Mouse (Mus musculus): Measurements from ENCODE around the gene Arrb1.

Gene Arrb1

GRCm38 (mm10) chr7:99582306-99582705 is 47.0 kb downstream of the Arrb1 start:
- DNase-seq = no peak

GRCm38 (mm10) chr7:99582867-99583266 is 47.6 kb downstream of the Arrb1 start:
- no peak for DNase-seq

DNA sequence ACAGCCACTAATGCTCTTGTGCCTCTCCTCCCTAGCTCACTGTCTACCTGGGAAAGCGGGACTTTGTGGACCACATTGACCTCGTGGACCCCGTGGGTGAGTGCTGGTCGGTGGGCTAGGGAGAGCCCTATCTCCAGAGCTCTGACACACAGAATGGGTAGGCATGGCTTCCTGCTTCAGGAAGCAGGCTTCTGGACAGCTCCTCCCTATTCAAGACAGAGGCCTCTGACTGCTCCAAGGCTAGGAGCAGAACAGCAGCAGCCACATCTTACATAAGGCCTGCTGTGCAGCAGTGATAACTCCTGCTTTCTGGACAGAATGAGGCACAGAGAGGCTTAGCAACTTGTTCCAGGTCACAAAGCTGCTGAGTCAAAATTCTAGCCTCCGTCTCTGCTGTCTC is 48.4 kb downstream of the Arrb1 start:
- no peak for DNase-seq

DNA sequence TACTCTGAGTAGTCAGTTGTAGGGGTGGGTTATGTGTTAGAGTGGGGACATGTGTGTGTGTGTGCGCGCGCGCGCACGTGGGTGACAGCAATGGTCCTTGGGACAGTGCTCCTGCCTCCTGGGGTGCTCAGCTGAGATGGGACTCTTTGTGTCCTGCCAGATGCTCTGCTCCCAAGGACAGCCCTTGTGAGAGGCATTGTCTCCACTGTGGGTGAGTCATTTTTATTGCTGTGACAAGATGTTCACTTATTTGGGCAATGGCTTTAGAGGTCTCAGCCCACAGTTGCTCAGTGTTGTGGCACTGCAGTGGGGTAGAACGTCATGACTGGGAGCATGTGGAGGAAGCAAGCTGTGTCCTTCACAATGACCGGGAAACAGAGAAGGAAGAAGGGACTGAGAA is 50.7 kb downstream of the Arrb1 start:
- no peak for DNase-seq

- peak; percentile 83 for DNase-seq
These were observed 54.8 kb downstream of the Arrb1 start for GRCm38 (mm10) chr7:99590064-99590463.

DNA sequence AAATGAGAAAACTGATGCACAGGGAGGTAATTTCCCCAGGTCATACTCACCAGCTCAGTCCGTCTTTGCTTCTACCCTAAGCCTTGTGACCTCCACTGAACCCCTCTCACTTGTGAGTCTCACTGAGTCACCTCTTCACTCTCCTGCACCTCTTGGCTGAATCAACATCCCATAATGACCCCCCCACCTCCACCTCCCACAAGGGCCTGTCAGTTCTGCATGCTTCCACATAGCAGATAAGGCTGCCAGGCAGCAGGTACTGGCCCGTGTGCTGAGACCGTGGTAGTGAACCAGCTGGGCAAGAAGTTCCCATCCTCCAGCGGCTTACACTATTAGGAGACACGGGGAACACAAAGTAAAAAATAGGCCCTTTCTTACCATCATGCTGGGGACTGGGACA is 55.4 kb downstream of the Arrb1 start:
- no peak for DNase-seq

GRCm38 (mm10) chr7:99592669-99593068 is 57.4 kb downstream of the Arrb1 start:
- no peak for DNase-seq

DNA sequence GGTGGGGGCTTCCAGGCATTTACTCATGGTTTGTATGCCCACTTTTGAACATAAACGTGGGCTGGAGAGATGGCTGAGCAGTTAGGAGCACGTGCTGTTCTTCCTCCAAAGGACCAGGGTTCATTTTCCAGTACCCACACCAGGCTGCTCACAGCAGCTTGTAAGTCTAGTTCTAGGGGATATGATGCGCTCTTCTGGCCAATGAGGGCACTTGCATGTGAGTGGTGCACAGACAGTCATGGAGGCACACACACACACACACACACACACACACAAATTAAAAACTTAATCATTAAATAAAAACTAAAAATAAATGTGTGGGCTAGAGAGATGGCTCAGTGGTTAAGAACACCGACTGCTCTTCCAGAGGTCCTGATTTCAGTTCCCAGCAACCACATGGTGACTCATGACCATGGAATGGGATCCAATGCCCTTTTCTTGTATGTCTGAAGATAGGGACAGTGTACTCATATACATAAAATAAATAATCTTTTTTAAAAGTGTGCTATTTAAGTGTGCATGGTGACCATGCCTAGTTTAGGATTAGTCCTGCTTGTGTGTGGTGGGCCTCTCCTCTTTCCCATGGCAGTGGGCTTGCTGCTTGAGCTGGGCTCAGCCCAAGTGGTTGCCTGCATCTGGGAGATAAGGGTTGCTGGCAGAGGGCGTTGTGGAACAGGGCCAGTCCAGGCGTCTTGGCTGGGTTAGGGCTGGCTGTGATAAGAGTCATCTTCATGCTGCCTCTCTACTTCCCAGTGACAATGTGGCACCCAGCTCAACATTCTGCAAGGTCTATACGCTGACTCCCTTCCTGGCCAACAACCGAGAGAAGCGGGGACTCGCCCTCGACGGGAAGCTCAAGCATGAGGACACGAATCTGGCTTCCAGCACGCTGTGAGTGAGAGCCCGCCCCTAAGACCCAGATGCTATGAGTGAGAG is 58.9 kb downstream of the Arrb1 start:
- DNase-seq = no peak

DNA sequence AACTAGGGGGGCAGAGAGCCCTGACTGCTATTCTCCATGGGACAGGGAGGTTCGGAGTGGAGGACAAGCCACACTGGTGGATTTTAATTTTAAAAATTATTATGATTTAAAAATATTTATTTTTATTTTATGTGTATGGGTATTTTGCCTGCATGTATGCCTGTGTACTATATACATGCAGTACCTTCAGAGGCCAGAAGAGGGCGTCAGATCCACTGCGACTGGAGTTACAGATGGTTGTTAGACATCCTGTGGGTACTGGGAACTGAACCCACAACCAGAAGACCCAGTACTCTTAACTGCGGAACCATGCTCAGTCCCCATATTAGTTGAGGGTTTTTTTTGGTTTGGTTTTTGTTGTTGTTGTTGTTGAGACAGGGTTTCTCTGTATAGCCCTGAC is 63.5 kb downstream of the Arrb1 start:
- DNase-seq = no peak

- peak; percentile 56 for DNase-seq
These were observed 68.8 kb downstream of the Arrb1 start for GRCm38 (mm10) chr7:99603875-99604662.

DNA sequence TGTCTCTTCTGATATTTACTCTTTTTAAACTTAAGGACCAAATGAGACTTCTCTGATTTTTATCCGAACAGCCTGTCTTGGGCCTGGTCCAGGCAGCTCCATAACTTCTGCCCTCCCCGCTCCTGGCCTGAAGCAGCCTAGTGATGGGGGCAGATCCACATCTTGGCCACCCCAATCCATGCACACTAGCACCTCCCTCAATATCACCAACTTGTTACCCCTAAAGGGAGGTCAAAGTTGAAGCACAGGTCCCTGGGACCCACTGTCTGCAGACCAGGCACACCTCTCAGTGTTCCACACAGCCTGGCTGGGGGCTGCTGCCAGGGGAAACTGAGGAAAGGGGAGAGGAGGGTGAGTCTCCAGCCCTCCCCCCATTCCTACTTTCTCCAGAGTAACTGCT is 69.8 kb downstream of the Arrb1 start:
- DNase-seq = no peak

GRCm38 (mm10) chr7:99606303-99606702 is 71.0 kb downstream of the Arrb1 start:
- DNase-seq = no peak

- no peak for DNase-seq
These were observed 71.5 kb downstream of the Arrb1 start for GRCm38 (mm10) chr7:99606766-99607165.

DNA sequence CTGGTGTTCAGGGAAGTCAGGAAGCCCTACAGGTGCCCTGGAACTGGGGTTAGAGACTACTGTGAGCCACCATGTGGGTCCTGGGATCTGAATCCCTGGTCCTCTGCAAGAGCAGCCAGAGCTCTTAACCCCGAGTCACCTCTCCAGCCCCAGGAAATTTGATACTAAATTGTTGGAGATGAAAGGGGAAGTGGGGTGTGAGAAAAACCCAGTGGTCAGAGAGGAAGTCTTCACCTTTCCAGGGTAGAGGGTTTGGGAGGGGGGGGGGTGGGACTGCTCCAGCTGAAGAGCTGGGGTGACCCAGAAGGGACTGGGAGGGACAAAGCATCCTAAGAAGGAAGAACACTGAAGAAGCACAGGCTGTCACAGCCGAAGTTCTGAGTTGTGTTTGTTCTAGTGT is 72.4 kb downstream of the Arrb1 start:
- DNase-seq = no peak

- DNase-seq = no peak
These were observed 83.0 kb downstream of the Arrb1 start for GRCm38 (mm10) chr7:99618264-99618663.

GRCm38 (mm10) chr7:99618860-99619259 is 83.6 kb downstream of the Arrb1 start:
- DNase-seq = peak; percentile 64

GRCm38 (mm10) chr7:99625722-99626375 is 90.6 kb downstream of the Arrb1 start:
- peak; percentile 86 for DNase-seq

- DNase-seq = peak; percentile 66
These were observed 91.4 kb downstream of the Arrb1 start, which contains the start of gene Tpbgl for GRCm38 (mm10) chr7:99626376-99627270. Gene Tpbgl (minus strand): TSS chr7:99627103.

DNA sequence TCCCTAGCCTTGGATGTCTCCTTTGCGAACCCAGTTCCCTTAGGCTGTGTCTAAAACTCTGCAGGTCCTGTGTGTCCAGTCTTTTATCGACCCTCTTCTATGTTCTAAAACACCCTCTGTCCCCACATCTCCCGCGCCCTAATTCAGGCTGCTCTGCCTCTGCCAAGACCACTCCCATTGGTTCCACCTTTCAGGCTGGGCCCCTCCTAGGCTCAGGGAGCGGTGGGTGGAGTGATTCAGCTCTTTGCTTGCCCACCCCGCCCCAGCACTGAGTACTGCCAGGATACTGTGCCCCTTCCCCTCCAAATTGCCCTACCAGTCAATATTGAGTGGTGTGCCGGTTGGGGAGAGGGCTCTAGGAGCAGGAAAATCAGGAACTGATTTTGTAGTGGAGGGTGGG is 92.1 kb downstream of the Arrb1 start:
- no peak for DNase-seq

GRCm38 (mm10) chr7:99632286-99632685 is 97.0 kb downstream of the Arrb1 start:
- no peak for DNase-seq

GRCm38 (mm10) chr7:99633966-99634665 is 98.8 kb downstream of the Arrb1 start:
- DNase-seq = no peak

- no peak for DNase-seq
These were observed 106.0 kb downstream of the Arrb1 start for GRCm38 (mm10) chr7:99641245-99641644.
